Mouse (Mus musculus) testis, adult 2 months (tissue): ENCODE measurements around the gene Slc35a2. TPM values are rescaled to one million over a fixed set of nuclear protein-coding genes. Genes with fewer than 3 reads are reported as not detected.

Experiments used
- H3K27ac ChIP-seq: fragments of 200-500 bp; 2 replicates; pipeline ENCODE4 v1.5.1; 2012; ENCODE audit warnings: low read depth, low read length; ENCODE audit not compliant: control insufficient read depth, insufficient read depth
- H3K27me3 ChIP-seq: fragments of 200-500 bp; 2 replicates; pipeline ENCODE4 v1.6.1; 2012; ENCODE audit warnings: mild to moderate bottlenecking, low read length, moderate library complexity; ENCODE audit not compliant: control insufficient read depth, insufficient read depth
- H3K36me3 ChIP-seq: fragments of 200-500 bp; 2 replicates; pipeline ENCODE4 v1.6.1; 2012; ENCODE audit warnings: mild to moderate bottlenecking, low read length; ENCODE audit not compliant: control insufficient read depth, insufficient read depth
- H3K4me1 ChIP-seq: fragments of 200-500 bp; 2 replicates; pipeline ENCODE4 v1.6.1; 2012; ENCODE audit warnings: low read length; ENCODE audit not compliant: control insufficient read depth, insufficient read depth
- H3K4me3 ChIP-seq: fragments of 200-500 bp; 2 replicates; pipeline ENCODE4 v1.5.1; 2012; ENCODE audit warnings: low read depth, mild to moderate bottlenecking, low read length, moderate library complexity, mixed read lengths; ENCODE audit not compliant: control insufficient read depth
- CTCF ChIP-seq: fragments of 200-500 bp; IDR thresholded peaks from 2 replicates; pipeline ENCODE4 v1.5.1; 2012; ENCODE audit warnings: low read depth, mild to moderate bottlenecking, inconsistent platforms, low read length, moderate library complexity; ENCODE audit not compliant: control insufficient read depth, insufficient read depth, insufficient replicate concordance
- POLR2A ChIP-seq: fragments of 200-500 bp; IDR thresholded peaks from 2 replicates; pipeline ENCODE4 v1.6.1; 2012; ENCODE audit warnings: low read depth, mild to moderate bottlenecking, inconsistent platforms, low read length, moderate library complexity; ENCODE audit not compliant: control insufficient read depth
- polyA plus RNA-seq: library from polyadenylated mRNA; depleted of rRNA; stranded (reverse); fragments of >200 nt; gene quantifications from 2 replicates; pipeline ENCODE4 v1.2.3, GENCODE M21; 2012

The Slc35a2 gene
- polyA plus RNA-seq, 1 experiment = 22.3 TPM

DNA sequence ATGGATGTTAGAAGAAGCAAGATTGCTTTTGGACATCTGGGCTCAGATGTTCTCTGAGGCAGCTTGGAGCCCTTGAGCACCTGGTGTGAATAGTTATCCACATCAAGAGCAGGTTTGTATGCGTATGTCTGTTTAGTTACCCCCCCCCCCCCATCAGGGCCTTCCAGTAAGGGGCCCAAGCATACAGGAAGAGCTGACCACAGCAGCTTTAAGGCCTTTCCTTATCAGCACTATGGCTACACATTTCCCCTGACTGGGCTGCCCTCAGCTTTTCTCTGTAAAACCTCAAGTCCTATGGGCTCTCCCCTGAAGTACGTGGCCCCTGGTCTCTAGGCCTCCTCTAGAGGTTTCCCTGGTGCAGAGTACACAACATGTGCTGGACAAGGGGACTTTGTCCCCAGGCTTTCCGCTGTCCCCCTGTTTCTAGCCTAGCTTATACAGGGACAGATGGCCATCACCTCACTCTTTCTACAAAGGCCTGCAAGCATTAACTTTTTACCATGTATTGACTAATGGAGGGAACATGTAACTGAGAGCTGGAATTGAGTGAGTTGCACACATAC is 24.6 kb upstream of the Slc35a2 start:
- no peak overlapping the region for H3K4me3 ChIP-seq
- TF ChIP-seq POLR2A (no peak), CTCF (no peak)
- H3K36me3 ChIP-seq = no peaks in the 10 kb centered on the region
- H3K27ac ChIP-seq = no peak overlapping the region
- no peaks in the 10 kb centered on the region for H3K4me1 ChIP-seq
- no peaks in the 10 kb centered on the region for H3K27me3 ChIP-seq

DNA sequence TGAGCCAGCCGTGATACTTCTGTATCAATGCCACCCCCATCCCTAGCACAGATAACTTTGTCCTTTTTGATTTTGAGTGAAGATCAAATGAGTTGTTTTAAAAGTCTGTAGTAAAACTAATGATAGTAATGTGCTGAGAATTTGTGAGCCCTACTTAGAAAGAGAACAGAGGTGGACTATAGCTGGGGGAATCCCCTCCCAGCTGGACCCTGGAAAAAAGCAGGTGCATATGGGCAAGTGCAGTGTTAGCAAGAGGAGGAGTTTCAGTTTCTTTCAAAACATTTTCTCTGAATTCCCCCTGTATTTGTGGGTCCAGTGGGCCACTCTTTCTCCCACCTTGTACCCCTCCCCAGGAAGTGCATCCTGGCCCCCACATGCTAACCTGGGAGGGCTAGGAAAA is 20.6 kb upstream of the Slc35a2 start:
- Histone ChIP-seq H3K27ac (no peak overlapping the region), H3K4me1 (no peaks in the 10 kb centered on the region), H3K4me3 (no peak overlapping the region), H3K36me3 (no peaks in the 10 kb centered on the region), H3K27me3 (no peaks in the 10 kb centered on the region)
- no peak for TF ChIP-seq CTCF
- no peak for TF ChIP-seq POLR2A

GRCm38 (mm10) chrX:7864551-7864950 is 19.3 kb upstream of the Slc35a2 start:
- H3K36me3 ChIP-seq = no peaks in the 10 kb centered on the region
- no peaks in the 10 kb centered on the region for H3K4me1 ChIP-seq
- no peak overlapping the region for H3K27ac ChIP-seq
- H3K27me3 ChIP-seq = no peaks in the 10 kb centered on the region
- no peak for TF ChIP-seq POLR2A
- TF ChIP-seq CTCF = no peak
- no peak overlapping the region for H3K4me3 ChIP-seq

DNA sequence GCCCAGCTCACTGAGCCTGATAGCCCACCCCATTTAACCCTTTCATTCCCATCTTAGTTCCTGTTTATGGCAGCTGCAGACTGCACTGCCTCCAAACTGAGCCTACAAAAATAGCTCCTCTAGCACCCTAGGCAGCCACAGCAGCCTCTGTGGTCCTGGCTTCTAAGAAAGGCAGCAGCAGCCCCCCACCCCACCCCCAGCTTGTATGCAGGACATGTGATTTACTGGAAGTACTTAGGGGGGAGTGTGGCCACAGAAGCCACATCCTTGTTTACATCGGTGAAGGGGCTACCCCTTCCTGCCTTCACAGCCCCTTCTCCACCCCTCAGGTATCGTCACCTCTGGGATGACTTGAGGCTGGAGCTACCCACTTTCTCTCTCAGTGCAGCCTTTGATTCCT is 18.5 kb upstream of the Slc35a2 start:
- H3K27ac ChIP-seq = no peak overlapping the region
- no peaks in the 10 kb centered on the region for H3K4me1 ChIP-seq
- H3K4me3 ChIP-seq = no peak overlapping the region
- no peaks in the 10 kb centered on the region for H3K36me3 ChIP-seq
- TF ChIP-seq POLR2A (no peak), CTCF (no peak)
- no peaks in the 10 kb centered on the region for H3K27me3 ChIP-seq

- no peak overlapping the region for H3K4me3 ChIP-seq
- H3K4me1 ChIP-seq = no peaks in the 10 kb centered on the region
- no peaks in the 10 kb centered on the region for H3K36me3 ChIP-seq
- no peak for TF ChIP-seq CTCF
- TF ChIP-seq POLR2A = no peak
- no peak overlapping the region for H3K27ac ChIP-seq
- H3K27me3 ChIP-seq = no peaks in the 10 kb centered on the region
Measured at GRCm38 (mm10) chrX:7865786-7866185, 18.0 kb upstream of the Slc35a2 start.

DNA sequence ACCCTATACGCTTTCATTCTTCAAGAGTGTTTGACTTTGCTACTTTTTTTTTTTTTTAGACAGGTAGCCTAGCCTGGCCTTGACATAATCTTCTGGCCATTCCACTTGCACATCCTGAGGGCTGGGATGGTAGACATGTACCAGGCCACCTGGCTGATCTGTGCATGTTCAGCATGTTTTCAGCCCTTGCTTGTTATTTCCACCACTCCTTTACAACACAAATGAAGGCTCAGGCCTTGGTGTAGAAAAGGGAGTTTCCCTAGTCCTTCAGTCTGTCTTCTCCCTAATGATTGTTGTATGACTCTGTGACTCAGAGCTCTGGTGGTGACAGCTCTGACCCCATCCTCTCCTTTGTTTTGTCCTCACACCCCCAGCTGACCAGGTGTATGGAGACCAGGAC is 16.7 kb upstream of the Slc35a2 start:
- no peaks in the 10 kb centered on the region for H3K36me3 ChIP-seq
- no peaks in the 10 kb centered on the region for H3K4me1 ChIP-seq
- H3K27ac ChIP-seq = no peak overlapping the region
- H3K27me3 ChIP-seq = no peaks in the 10 kb centered on the region
- TF ChIP-seq CTCF = no peak
- TF ChIP-seq POLR2A = no peak
- H3K4me3 ChIP-seq = no peak overlapping the region

GRCm38 (mm10) chrX:7868506-7868905 is 15.3 kb upstream of the Slc35a2 start:
- no peaks in the 10 kb centered on the region for H3K27me3 ChIP-seq
- H3K36me3 ChIP-seq = no peaks in the 10 kb centered on the region
- H3K4me1 ChIP-seq = no peaks in the 10 kb centered on the region; the same call in 1 of the 2 replicates
- H3K27ac ChIP-seq = no peak overlapping the region
- no peak overlapping the region for H3K4me3 ChIP-seq
- TF ChIP-seq POLR2A (no peak), CTCF (no peak)

DNA sequence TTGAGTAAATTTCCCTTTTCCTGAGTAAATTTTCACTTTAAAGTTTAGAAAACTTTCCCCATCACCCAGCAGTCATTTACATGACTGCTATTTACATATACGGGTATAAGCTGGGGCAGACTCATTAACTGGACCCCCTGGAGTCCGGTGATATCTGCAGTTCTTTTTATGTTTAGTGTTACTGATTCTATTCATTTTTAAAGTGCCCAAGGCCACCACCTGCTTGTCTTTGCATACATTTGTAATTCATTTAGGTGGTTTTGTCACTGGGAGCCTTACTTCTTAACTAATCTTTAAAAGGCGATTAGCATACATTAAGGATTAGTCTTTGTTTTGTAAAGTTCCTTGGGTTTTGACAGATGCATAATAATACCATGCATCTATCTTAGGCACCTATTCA is 14.0 kb upstream of the Slc35a2 start:
- TF ChIP-seq CTCF = no peak
- TF ChIP-seq POLR2A = no peak
- H3K36me3 ChIP-seq = no peaks in the 10 kb centered on the region
- no peak overlapping the region for H3K4me3 ChIP-seq
- H3K27ac ChIP-seq = no peak overlapping the region
- no peaks in the 10 kb centered on the region for H3K27me3 ChIP-seq
- no peaks in the 10 kb centered on the region; the same call in 1 of the 2 replicates for H3K4me1 ChIP-seq
